Mouse (Mus musculus) brain, adult 2 months (tissue): ENCODE results near the gene Galp.
"Not testable (repeated sequence)": the region's sequence is repeated elsewhere in the genome, so short reads cannot be mapped to it uniquely, and the experiment has no call there.

Experiments
- DNase-seq: peaks from one replicate; pipeline ENCODE4 v3.0.0; 2011; ENCODE audit warnings: low read depth, low spot score

The Galp gene

GRCm38 (mm10) chr7:6174365-6174987 lies 22.4 kb upstream of the Galp start:
- not testable (repeated sequence) for DNase-seq

DNA sequence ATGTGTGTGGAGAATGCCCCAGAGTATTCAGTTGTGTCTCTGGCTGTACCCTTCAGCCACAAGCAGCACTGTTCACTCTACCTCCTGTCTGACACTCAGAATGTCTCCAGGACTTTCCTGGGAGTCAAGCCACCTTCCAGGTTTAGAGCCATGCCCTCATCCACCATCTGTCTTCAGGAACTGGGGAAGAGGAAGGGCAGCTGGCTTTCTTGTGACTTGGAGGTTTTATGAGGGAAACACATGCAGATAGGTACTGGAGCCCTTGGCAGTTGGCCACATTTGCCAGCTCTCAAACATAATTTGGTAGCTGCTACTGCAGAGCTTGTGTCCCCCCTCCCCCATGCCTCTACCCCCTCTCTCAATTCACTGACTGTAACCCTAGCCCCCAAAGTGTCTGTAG lies 17.9 kb upstream of the Galp start:
- DNase-seq, result peak; percentile 88

DNA sequence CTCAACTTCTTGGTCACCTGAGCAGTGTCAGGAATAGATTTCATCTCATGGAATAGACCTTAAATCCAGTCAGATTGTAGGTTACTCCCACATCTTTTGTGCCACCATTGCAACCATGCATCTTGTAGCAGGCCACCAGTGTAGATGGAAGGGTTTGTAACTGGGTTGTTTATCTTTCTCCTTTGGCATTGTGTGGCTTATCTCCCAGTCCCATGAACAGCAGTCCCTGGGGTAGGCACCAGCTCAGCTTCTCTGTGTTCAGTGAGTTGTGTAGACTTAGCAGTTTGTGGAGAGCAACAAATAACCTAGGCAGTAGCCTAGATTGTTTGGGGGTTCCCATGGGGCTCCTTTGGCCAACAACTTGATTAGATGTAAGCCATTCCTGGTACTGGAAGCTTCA lies 14.0 kb upstream of the Galp start:
- no peak for DNase-seq

DNA sequence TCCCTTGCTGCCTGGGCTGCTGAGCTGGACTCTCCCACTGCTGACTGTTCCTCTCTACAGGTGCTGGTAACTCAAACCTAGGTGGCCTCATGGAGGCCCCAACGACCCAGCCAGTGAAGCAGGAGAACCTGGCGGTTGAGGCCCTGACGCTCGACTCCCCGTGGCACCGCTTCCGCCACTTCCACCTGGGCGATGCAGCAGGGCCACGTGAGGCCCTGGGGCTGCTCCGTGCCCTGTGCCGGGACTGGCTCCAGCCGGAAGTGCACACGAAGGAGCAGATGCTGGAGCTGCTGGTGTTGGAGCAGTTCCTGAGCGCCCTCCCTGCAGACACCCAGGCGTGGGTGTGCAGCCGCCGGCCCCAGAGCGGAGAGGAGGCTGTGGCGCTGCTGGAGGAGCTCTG lies 13.1 kb upstream of the Galp start:
- peak; percentile 92 for DNase-seq

GRCm38 (mm10) chr7:6184521-6184920 lies 12.4 kb upstream of the Galp start:
- DNase-seq, result peak; percentile 58

DNA sequence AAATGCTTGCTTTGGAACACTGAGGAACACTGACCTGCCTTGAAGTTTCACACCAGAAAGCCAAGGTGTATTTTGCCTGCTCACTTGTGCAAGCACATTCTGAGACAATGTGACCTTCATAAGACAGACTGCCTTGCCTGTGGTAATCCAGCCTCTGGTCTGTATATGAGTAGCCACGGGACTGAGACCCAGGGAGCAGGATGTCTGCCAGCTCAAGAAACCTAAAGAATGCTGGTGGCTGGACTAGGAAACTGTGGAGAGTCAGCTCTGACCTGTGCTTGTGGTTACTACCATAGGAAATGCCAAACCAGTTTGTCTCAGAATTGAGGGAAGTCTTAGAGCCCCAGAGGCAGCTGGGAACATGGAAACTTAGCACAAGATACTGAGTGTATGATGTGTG lies 11.5 kb upstream of the Galp start:
- no peak for DNase-seq

- DNase-seq, result no peak
Measured at GRCm38 (mm10) chr7:6186176-6186575, 10.7 kb upstream of the Galp start.

- DNase-seq, result peak; percentile 30
Measured at GRCm38 (mm10) chr7:6186756-6187155, 10.1 kb upstream of the Galp start.

DNA sequence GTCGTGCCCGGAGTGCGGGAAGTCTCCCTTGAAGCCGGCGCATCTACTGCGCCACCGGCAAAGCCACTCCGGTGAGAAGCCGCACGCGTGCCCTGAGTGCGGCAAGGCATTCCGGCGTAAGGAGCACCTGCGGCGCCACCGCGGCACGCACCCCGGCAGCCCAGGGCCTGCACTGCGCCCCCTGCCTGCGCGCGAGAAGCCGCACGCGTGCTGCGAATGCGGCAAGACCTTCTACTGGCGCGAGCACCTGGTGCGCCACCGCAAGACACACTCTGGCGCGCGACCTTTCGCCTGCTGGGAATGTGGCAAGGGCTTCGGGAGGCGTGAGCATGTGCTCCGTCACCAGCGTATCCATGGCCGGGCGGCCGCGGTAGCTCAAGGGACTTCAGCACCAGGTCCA lies 7.3 kb upstream of the Galp start:
- DNase-seq, result peak; percentile 40

GRCm38 (mm10) chr7:6191376-6191775 lies 5.5 kb upstream of the Galp start:
- peak; percentile 90 for DNase-seq

- peak; percentile 69 for DNase-seq
Measured at GRCm38 (mm10) chr7:6194129-6194528, 2.8 kb upstream of the Galp start.

DNA sequence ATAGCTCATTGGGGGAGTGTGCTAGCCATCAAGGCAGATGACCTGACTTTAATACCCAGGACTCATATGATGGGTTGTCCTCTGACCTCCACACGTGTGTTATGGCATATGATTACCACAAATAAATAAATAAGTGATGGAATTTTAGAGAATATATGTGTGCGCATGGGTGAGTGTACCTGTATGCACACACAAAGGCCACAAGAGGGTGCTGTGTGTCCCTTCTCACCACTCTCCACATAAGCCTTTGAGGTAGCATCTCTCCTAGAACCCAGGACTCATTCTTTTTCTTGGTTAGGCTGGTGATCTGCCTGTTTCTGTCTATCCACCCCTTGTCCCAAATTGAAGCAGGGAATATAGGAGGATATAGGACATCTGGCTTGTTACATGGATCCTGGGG lies 1.1 kb upstream of the Galp start:
- DNase-seq, result no peak

- DNase-seq, result no peak
Measured at GRCm38 (mm10) chr7:6204200-6204599, 7.3 kb downstream of the Galp start.

GRCm38 (mm10) chr7:6213144-6213543 lies 16.3 kb downstream of the Galp start:
- DNase-seq, result peak; percentile 31

DNA sequence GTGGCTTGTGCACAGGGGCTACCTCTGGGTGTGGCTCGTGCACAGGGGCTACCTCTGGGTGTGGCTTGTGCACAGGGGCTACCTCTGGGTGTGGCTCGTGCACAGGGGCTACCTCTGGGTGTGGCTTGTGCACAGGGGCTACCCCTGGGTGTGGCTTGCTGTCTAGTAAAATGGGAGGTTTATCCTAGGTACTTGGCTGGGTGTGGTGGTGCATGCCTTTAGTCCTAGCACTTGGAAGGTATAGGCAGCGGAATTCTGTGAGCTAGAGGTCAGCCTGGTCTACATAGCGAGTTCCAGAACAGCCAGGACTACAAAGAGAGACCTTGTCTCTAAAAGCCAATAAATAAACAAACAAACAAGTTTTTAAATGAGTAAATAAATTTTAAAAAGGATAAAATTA lies 17.8 kb downstream of the Galp start:
- not testable (repeated sequence) for DNase-seq

GRCm38 (mm10) chr7:6220147-6220546 lies 23.3 kb downstream of the Galp start:
- DNase-seq, result no peak

- no peak for DNase-seq
Measured at GRCm38 (mm10) chr7:6221978-6222377, 25.1 kb downstream of the Galp start, which contains the start of gene Zscan5b. Gene Zscan5b, plus strand, starts transcription at chr7:6222278.

DNA sequence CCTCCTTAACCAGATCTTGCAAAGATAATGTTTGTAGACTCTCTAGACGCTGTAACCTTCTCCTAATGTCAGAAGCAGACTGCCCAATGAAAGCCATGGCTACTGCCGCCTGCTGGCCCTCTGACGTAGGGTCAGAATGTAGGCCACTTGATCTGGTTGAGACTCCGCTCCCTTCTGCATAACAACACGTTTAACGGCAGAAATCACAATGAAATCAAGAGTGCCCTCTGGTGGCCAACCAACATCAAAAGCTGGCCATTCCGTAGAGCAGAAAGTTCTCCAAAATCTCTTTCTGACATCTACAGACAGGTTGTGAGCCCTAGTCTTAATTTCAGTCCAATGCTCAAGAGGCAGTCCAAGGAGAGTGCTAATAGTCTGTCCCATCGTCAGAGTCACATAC lies 31.6 kb downstream of the Galp start:
- peak; percentile 67 for DNase-seq

- no peak for DNase-seq
Measured at GRCm38 (mm10) chr7:6239787-6240186, 42.9 kb downstream of the Galp start.

- DNase-seq, result peak; percentile 64
Measured at GRCm38 (mm10) chr7:6240841-6241425, 44.0 kb downstream of the Galp start.

- no peak for DNase-seq
Measured at GRCm38 (mm10) chr7:6244361-6245292, 47.7 kb downstream of the Galp start.

DNA sequence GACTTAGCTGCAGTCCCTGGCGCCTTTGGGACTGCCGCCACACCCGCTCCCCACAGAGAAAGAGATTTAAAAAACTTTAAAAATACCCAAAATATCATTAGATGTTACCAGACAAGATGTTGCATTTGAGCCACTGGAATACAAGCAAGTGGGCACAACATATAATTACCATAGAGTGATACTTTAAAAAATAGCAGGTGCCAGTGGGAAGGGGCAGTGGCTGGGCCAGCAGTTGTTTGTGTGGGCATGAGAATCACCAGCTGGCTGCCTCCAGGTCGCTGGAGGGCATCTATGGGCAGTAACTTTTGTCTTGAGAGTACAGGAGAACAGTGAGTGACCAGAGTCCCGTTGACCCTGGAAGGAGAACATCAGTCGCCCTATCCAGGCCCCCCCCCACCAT lies 55.5 kb downstream of the Galp start, which contains the start of gene Epp13:
Epp13 (plus strand) TSS at position 301 of the 400 bp plus-strand sequence.
- DNase-seq, result no peak
